Mouse (Mus musculus) megakaryocyte progenitor cell, adult 5-6 weeks (primary cell): Measurements from ENCODE around the gene Jhy. TPM values are rescaled to one million over a fixed set of nuclear protein-coding genes. Genes with fewer than 3 reads are reported as not detected.
A peak's percentile ranks its signal among the peaks of the same experiment; 100 is the strongest.

Experiments
- ATAC-seq: replicated peaks from 2 replicates; pipeline ENCODE4 v1.8.0; 2016; ENCODE audit warnings: mild to moderate bottlenecking, moderate TSS enrichment, inconsistent platforms; ENCODE audit not compliant: poor library complexity
- total RNA-seq, 2 experiments: library from RNA; stranded (forward) in 1 of 2; stranded (reverse) in 1 of 2; fragments of 157-497, 149-512 nt in 1 of 2; fragments of 200-1000 nt in 1 of 2; gene quantifications; 2 replicates each; pipeline versions ENCODE4 v1.2.3 to v1.2.4; 2015 to 2017

The Jhy gene
- total RNA-seq (2015) (not detected in 2 replicates), total RNA-seq (2017) (not detected in 2 replicates)

- no peak for ATAC-seq
Observed at GRCm38 (mm10) chr9:40963586-40964417, at the start of gene Jhy. Jhy (minus strand) TSS chr9:40964118.

- ATAC-seq, result no peak
Observed at GRCm38 (mm10) chr9:41012456-41012855, 48.5 kb upstream of the Jhy start.

GRCm38 (mm10) chr9:41011512-41012436, 47.9 kb upstream of the Jhy start:
- no peak for ATAC-seq

- no peak for ATAC-seq
Observed at GRCm38 (mm10) chr9:41007785-41008184, 43.9 kb upstream of the Jhy start.

- ATAC-seq, result no peak
Observed at GRCm38 (mm10) chr9:41004415-41004814, 40.5 kb upstream of the Jhy start, which contains the start of gene Crtam. Crtam (minus strand) TSS chr9:41004628.

- ATAC-seq, result no peak
Observed at GRCm38 (mm10) chr9:40997116-40997779, 33.3 kb upstream of the Jhy start.

GRCm38 (mm10) chr9:40994075-40994474, 30.2 kb upstream of the Jhy start:
- ATAC-seq, result no peak

GRCm38 (mm10) chr9:40991511-40991910, 27.6 kb upstream of the Jhy start:
- no peak for ATAC-seq

- ATAC-seq, result peak; percentile 65
Observed at GRCm38 (mm10) chr9:40989940-40990588, 26.1 kb upstream of the Jhy start.

- no peak for ATAC-seq
Observed at GRCm38 (mm10) chr9:40984313-40984712, 20.4 kb upstream of the Jhy start.

GRCm38 (mm10) chr9:40983758-40984157, 19.8 kb upstream of the Jhy start:
- ATAC-seq, result no peak

GRCm38 (mm10) chr9:40982480-40982879, 18.6 kb upstream of the Jhy start:
- ATAC-seq, result peak; percentile 50; the same call in 1 of the 2 replicates

- ATAC-seq, result peak; percentile 68
Observed at GRCm38 (mm10) chr9:40974042-40974801, 10.3 kb upstream of the Jhy start.

- no peak for ATAC-seq
Observed at GRCm38 (mm10) chr9:40964418-40964714, 448 bp upstream of the Jhy start.

GRCm38 (mm10) chr9:40961401-40961800, 2.5 kb downstream of the Jhy start:
- no peak for ATAC-seq

- no peak for ATAC-seq
Observed at GRCm38 (mm10) chr9:40949039-40949615, 14.8 kb downstream of the Jhy start.

GRCm38 (mm10) chr9:40948473-40948872, 15.4 kb downstream of the Jhy start:
- no peak for ATAC-seq

GRCm38 (mm10) chr9:40947131-40947530, 16.8 kb downstream of the Jhy start:
- ATAC-seq, result no peak

GRCm38 (mm10) chr9:40937425-40937824, 26.5 kb downstream of the Jhy start:
- ATAC-seq, result no peak

- no peak for ATAC-seq
Observed at GRCm38 (mm10) chr9:40933323-40933722, 30.6 kb downstream of the Jhy start.
